Mouse (Mus musculus) bone marrow macrophage, adult 2 months (primary cell): Measurements from ENCODE around the gene Cd72.
A peak's percentile ranks its signal among the peaks of the same experiment; 100 is the strongest.

Experiments used
- CTCF ChIP-seq: IDR thresholded peaks from 2 replicates; pipeline ENCODE4 v1.5.1; 2012; ENCODE audit warnings: low read depth, mild to moderate bottlenecking, low read length, moderate library complexity
- POLR2A ChIP-seq: IDR thresholded peaks from 2 replicates; pipeline ENCODE4 v1.6.1; 2012; ENCODE audit warnings: mild to moderate bottlenecking, low read depth, low read length, borderline replicate concordance

GRCm38 (mm10) chr4:43431690-43432089, 22.7 kb downstream of the Cd72 start:
- TF ChIP-seq POLR2A (no peak), CTCF (peak; percentile 39)
